8 mouse cellular contexts compared by ENCODE assay signal in genomic region chr17:34712951-34713350, GRCm38 (mm10). TPM values are rescaled to one million over a fixed set of nuclear protein-coding genes. Genes with fewer than 3 reads are reported as not detected.
DNase-seq lines count a peak whose midpoint lies in the region; ATAC-seq and TF ChIP-seq lines count a peak whose summit lies in the region.

No protein-coding gene starts in this region.

- no peaks in the 10 kb centered on the region for H3K36me3 ChIP-seq in forebrain, embryonic 10.5 days (replicated peaks)
- no peaks in the 10 kb centered on the region for H3K36me3 ChIP-seq in forebrain, embryonic 16.5 days (ENCODE audit: control insufficient read depth, insufficient read depth)
- H3K36me3 ChIP-seq in stomach, postnatal 0 days (ENCODE audit: control insufficient read depth, insufficient read depth, low read length): no peaks in the 10 kb centered on the region

- peak; percentile 77 for TF ChIP-seq CTCF in stomach, postnatal 0 days (IDR thresholded peaks at IDR 0.05; ENCODE audit: low read depth)

- 49% methylated on average over 6 of the region's 6 CpGs for WGBS in forebrain, embryonic 10.5 days
- WGBS in forebrain, embryonic 16.5 days: 42% methylated on average over 6 of the region's 6 CpGs
- 15% methylated on average over 6 of the region's 6 CpGs for WGBS in large intestine, adult 2 months
- WGBS in stomach, postnatal 0 days: 34% methylated on average over 6 of the region's 6 CpGs

- H3K9me3 ChIP-seq in forebrain, embryonic 10.5 days: no peaks in the 10 kb centered on the region
- no peaks in the 10 kb centered on the region for H3K9me3 ChIP-seq in forebrain, embryonic 16.5 days (ENCODE audit: control insufficient read depth, low read length)
- no peaks in the 10 kb centered on the region for H3K9me3 ChIP-seq in stomach, postnatal 0 days (ENCODE audit: control insufficient read depth, low read length)

- peak; percentile 20 for DNase-seq in forebrain, embryonic 10.5 days (ENCODE audit: extremely low spot score, low spot score)
- DNase-seq in B cell, adult 2 months: peak; percentile 49 to 51
- peak; percentile 63 to 70 for DNase-seq in cerebellum, adult 18-20 months
- DNase-seq in gastrocnemius, postnatal 25 days: peak; percentile 30
- peak; percentile 10 for DNase-seq in large intestine, adult 2 months (ENCODE audit: low read depth, low spot score)
- DNase-seq in lung, postnatal 14 days: peak; percentile 84
- peak; percentile 67 for DNase-seq in stomach, postnatal 0 days (ENCODE audit: low spot score)

- TF ChIP-seq EP300 in stomach, postnatal 0 days (optimal IDR thresholded peaks at IDR 0.05): no peak

- no peak overlapping the region for H3K4me2 ChIP-seq in forebrain, embryonic 16.5 days (ENCODE audit: low read length)
- no peak overlapping the region for H3K4me2 ChIP-seq in stomach, postnatal 0 days (replicated peaks; ENCODE audit: low read depth)

- no peak overlapping the region for H3K4me3 ChIP-seq in forebrain, embryonic 10.5 days
- no peak overlapping the region for H3K4me3 ChIP-seq in forebrain, embryonic 16.5 days (replicated peaks; ENCODE audit: low read length)
- no peak overlapping the region for H3K4me3 ChIP-seq in stomach, postnatal 0 days (ENCODE audit: low read depth, low read length)

- no peak for ATAC-seq in forebrain, embryonic 16.5 days
- no peak for ATAC-seq in stomach, postnatal 0 days (ENCODE audit: low FRiP score, low TSS enrichment)

- H3K27me3 ChIP-seq in forebrain, embryonic 10.5 days (ENCODE audit: poor library complexity, severe bottlenecking): no peaks in the 10 kb centered on the region
- H3K27me3 ChIP-seq in forebrain, embryonic 16.5 days (replicated peaks; ENCODE audit: control insufficient read depth, insufficient read depth, low read length): no peaks in the 10 kb centered on the region
- no peaks in the 10 kb centered on the region for H3K27me3 ChIP-seq in stomach, postnatal 0 days (ENCODE audit: control insufficient read depth, insufficient read depth, low read length)

- H3K27ac ChIP-seq in forebrain, embryonic 10.5 days: no peak overlapping the region
- no peak overlapping the region for H3K27ac ChIP-seq in forebrain, embryonic 16.5 days (ENCODE audit: low read length)
- no peak overlapping the region for H3K27ac ChIP-seq in stomach, postnatal 0 days (replicated peaks)

- H3K9ac ChIP-seq in forebrain, embryonic 16.5 days (replicated peaks; ENCODE audit: low read depth, low read length): no peak overlapping the region
- no peak overlapping the region for H3K9ac ChIP-seq in stomach, postnatal 0 days (ENCODE audit: low read length)

- H3K4me1 ChIP-seq in forebrain, embryonic 10.5 days: no peaks in the 10 kb centered on the region
- no peaks in the 10 kb centered on the region for H3K4me1 ChIP-seq in forebrain, embryonic 16.5 days (replicated peaks; ENCODE audit: control insufficient read depth, insufficient read depth, low read length)
- no peaks in the 10 kb centered on the region for H3K4me1 ChIP-seq in stomach, postnatal 0 days (replicated peaks; ENCODE audit: control insufficient read depth, insufficient read depth)

RNA-seq across cellular contexts. Expression of gene C4b, which starts 30.7 kb away (rescaled TPM):
- polyA plus RNA-seq in forebrain, embryonic 10.5 days (2016; fragmentation: Nextera tagmentation; extraction: Ambion mirVana): not detected in 2 replicates
- 0.16 TPM in 1 of 2 replicates, not detected in the other for polyA plus RNA-seq in forebrain, embryonic 16.5 days (2015; fragmentation: Nextera tagmentation; extraction: Ambion mirVana)
- total RNA-seq in gastrocnemius, postnatal 25 days (2021): 10 to 100 TPM in 1 of 2 experiments, 1 to 10 TPM in 1; 1.1 to 22.1 TPM
- polyA plus RNA-seq in large intestine, adult 2 months (2012; rRNA removed): 32.9 and 44.2 TPM in 2 replicates
- polyA plus RNA-seq in stomach, postnatal 0 days (2015; fragmentation: Nextera tagmentation; extraction: Ambion mirVana): 0.73 and 1.3 TPM in 2 replicates

RNA-seq across cellular contexts. Expression of gene Tnxb, which starts 42.6 kb away (rescaled TPM):
- not detected in 2 replicates for polyA plus RNA-seq in forebrain, embryonic 10.5 days (2016; fragmentation: Nextera tagmentation; extraction: Ambion mirVana)
- 0.08 and 0.09 TPM in 2 replicates for polyA plus RNA-seq in forebrain, embryonic 16.5 days (2015; fragmentation: Nextera tagmentation; extraction: Ambion mirVana)
- total RNA-seq in gastrocnemius, postnatal 25 days (2021): 10 to 100 TPM; 38.3 to 50.5 TPM
- 11.0 and 13.3 TPM in 2 replicates for polyA plus RNA-seq in large intestine, adult 2 months (2012; rRNA removed)
- 1.9 and 2.4 TPM in 2 replicates for polyA plus RNA-seq in stomach, postnatal 0 days (2015; fragmentation: Nextera tagmentation; extraction: Ambion mirVana)

Comparison
In these comparisons a context has a peak if more than half of its experiments do, and no peak if none do; other contexts are left out.
1. DNase-seq: peak in every context shown above with its lines; median percentile 84 in lung, postnatal 14 days; 67 in stomach, postnatal 0 days; 66 in cerebellum, adult 18-20 months; 50 in B cell, adult 2 months; 30 in gastrocnemius, postnatal 25 days; 20 in forebrain, embryonic 10.5 days; 10 in large intestine, adult 2 months.
2. RNA of gene C4b, which starts 30.7 kb away (polyA plus RNA-seq): 32.9 to 44.2 TPM in large intestine, adult 2 months; 0.73 to 1.3 TPM in stomach, postnatal 0 days, 0.16 TPM in forebrain, embryonic 16.5 days and not detected in forebrain, embryonic 10.5 days; every median in the first group is over 10 times any median in the second.